Mouse (Mus musculus) kidney, adult 11 months (tissue): ENCODE data around the gene Gpat3.

Experiments used
- DNase-seq: peaks from one replicate; pipeline ENCODE4 v3.0.0; 2022

Gene Gpat3

DNA sequence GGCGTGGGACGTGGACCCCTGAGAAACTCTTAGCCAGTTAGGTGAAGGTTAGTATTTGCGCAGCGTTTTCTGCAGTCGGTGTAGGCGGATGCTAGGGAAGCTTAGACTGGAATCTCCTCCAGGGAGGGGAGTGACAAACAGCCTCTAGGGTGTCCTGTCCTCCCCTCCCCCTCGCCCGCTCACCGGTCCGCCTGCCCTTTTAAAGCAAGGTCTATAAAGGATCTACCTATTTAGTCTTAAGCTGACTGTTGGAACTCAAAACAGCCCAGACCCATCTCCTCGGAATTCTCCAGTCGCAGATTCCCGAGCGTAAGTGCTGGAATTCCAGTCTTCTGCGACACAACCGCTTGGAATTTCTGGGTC, at the start of gene Gpat3:
Gpat3 (plus strand) TSS at position 229 of the 363 bp plus-strand sequence.
- peak; percentile 26 for DNase-seq

DNA sequence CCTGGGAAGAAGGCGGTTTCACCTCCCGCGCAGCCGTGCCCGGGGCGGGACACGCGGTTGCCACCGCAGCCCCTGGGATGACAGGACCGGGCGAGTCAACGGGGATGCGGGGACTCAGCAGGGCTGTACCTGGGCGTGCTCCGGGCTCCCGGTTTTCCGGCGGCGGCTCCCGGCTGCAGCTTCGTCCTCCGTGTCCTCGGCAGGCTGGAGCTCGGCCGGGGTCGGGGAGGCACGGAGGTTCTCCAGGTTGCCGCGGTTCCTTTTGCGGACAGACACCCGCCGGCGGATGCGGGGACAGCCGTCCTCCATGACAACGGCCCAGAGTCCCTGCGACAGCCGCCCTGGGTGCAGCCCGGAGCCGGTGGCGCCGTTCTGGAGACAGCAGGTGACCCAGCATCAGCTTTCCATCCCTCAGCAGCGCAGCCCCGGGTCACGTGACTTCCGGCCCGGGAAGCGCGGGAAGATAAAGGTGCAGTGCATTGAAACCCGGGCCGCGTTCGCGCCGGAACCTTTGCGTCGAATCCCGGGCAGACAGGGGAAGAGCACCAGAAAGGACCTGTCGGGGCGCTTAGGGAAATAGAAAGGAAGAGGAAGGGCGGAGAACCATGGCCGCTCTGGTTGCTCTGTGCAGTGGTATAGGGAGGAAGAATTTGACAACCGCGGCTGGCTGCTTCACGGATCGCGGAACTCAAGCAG, 47.2 kb upstream of the Gpat3 start, which contains the start of the genes Helq and Mrps18c:
Helq (minus strand) TSS at position 434 of the 696 bp plus-strand sequence.
Mrps18c (plus strand) TSS at position 463 of the 696 bp plus-strand sequence.
- DNase-seq = peak; percentile 89

DNA sequence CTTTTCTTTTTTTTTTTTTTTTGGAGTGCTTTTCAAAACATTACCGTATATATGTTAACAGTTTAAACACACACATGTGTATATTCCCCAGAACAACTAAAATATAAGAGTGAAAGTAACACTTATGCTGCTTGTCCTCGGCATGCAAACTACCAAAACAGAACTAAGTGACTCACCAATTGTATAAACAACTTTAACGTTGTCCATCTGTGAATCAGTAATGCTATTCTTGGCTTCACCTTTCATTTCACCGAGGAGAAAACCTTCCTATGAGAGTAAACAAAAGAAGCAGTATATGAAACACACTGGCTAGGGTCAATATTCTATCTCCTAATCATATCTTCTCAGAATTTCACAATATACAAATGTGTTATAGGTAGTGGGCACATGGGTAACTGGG, 27.2 kb upstream of the Gpat3 start:
- DNase-seq = no peak

DNA sequence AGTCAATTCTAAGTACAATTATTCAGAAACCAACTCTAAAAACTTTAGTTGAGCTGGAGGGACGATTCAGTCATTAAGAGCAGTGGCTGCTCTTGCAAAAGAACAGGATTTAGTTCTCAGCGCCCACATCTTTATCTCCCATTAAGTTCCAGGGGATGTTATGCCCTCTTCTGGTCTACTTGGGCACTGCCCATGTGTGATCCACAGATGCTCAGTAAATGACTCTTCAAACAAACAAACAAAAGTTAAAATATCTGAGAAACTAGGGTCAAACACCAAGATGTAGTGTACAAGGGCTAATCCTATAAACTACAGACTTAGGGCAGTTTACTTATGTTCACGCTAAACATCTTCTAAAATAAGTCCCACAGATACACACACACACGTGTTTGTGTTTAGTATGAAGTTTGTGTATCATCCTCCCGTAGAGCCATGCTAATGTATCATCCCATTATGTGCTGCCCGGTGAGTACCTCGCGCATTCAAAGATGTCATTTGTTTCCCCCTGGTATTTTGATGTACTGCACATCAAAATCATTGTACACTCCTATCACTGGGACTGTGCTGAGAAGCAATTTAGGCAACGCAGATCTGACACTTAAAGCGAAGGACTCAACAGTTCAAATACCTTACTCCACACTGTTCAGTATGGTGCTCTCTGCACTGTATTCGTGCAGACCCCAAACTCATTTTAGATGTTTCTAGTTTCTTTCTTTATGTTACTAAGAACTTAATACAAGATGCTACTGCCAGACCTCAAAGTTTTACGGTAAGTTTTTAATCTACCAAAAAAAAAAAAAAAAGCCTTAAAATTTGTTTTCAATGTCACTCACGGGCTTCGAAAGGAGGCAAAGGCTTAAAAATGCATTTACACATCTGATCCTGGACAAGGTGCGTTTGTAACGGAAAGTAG, 25.7 kb upstream of the Gpat3 start:
- no peak for DNase-seq

DNA sequence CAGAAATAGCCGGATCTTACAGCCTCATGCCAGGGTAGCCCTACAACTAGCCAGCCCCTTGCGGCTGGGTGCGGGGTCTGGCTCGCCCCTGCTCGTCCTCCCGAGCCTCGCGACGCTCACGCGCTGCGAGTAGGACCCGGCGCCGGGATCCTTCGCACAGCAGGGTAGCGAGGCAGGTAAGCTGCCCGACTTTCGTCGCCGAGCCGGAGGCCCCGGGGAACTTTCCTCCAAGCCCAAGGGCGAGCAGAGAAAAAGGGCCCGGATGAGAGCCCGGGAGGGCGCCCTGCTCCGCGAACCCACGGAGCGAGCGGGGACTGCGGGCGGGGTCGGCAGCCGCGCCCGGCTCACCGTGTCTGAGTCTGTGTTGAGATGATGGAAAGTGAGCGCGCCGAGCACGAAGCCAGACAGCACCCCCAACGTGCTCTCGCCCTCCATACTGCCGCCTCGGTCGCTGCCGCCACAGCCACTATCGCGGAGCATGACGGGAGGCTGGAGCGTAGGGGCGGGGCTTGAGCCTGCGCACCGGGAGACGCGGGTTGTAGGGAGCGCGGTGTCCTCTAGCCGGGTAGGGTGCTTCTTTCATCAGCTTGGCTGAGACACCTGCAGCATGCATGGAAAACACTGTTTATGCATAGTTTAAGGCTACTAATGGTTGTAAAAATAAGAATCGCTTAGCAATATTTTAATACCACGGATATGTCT, 24.9 kb upstream of the Gpat3 start, which contains the start of gene Abraxas1:
Abraxas1 (minus strand) TSS at position 483 of the 702 bp plus-strand sequence.
- DNase-seq = peak; percentile 76

DNA sequence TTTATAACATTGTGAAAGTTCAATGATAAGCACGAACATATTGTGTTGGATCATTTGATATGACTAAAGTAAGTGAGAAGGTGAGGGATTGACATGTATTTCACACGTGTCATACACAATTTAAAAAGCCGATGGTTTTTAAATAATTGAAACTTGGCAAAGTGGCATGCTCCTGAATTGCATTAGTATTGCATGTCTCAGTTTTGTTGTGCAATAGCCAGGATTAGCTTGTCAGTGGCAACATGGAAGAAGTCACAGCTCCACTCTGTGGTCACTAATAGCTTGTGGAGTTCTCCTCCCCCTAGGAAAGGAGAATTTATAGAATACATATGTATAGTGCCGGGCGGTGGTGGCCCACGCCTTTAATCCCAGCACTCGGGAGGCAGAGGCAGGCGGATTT, 24.1 kb upstream of the Gpat3 start:
- DNase-seq = no peak

DNA sequence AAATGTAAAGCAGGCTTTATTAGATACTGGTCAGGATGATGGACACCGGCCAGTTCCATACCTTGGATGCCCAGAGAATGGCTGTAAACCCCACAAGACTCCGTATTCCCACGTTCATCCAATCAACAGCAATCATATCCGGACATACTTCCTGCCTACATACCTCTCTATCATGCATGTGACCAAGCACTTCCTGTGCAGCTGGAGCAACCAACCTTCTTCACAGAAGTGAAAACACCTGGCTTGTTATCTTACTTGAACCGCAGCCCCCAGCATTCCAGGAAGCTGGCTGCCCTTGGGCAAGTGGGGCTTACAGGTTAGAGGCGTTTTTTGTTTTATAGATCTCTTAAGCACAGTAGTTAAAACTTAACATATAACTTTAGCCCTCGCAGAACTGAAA, 22.7 kb upstream of the Gpat3 start:
- no peak for DNase-seq

DNA sequence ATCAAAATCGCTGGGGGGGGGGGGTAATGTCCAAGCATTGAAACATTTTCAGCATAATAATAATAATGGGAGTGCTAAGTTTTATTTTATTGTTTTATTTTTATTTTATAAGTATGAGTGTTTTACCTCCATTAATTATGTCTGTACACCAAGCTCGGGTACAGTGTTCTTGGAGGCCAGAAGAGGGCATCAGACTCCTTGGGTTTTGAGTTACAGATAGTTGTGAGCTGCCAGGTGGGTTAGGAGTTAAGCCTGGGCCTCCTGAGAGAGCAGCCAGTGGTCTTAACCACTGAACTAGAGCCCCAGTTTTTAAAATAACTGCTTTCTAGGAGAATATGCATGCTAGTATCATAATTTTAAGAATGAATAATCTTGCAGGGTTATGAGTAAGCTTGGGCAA, 19.5 kb upstream of the Gpat3 start:
- no peak for DNase-seq

DNA sequence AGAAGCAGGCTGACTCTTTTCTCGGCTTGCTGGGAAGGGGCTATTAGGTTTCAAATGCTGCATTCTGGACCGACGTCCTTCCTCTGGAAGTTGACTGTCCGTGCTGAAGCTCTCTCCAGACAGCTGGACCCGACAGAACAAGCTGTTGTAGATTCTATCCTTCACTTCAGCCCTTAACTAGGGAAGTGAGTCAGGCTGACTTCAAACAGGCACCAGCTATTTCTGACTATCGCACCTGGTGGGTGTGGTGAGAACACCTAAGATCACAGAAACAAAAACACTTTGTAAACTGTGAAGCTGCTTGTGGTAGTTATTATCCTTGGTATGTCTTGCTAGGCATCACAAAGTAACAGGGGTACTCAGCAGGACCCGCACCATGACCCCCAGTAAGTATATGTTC, 19.0 kb upstream of the Gpat3 start:
- no peak for DNase-seq

DNA sequence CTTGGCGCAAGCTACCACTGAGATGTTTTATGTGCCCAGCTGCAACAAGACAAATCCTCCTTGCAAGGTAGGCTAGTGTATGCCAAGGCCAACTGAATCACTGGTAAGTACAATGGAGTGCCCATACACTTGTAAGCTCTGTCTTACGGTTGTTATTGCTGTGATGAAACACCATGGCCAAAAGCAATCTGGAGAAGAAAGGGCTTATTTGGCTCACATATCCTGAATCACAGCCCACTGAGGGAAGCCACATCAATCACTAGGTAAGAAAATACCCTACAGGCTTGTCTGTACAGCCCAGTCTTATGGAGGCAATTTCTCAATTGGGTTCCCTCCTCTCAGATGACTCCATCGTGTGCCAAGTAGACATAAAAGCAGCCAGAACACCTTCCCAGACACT, 16.8 kb upstream of the Gpat3 start:
- DNase-seq = no peak

DNA sequence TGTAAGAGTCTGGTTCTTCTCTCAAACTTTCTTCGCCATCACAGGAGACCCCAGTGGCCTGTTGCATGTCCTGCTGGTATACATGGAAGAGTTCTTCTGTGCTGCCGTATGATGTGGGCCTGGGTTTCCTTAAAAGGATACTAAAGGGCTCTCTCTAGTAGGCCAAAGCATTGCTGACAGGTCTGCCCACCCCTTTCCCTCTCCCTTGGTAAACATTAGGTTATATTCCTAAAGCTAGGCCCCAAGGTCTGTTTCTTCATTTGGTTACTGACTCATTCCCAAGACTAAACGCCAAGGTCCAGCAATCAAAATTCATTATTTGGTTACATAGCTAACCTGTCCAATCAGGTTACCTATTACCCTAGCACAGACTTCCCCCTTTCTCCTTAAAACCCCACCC, 12.8 kb upstream of the Gpat3 start:
- DNase-seq = no peak

DNA sequence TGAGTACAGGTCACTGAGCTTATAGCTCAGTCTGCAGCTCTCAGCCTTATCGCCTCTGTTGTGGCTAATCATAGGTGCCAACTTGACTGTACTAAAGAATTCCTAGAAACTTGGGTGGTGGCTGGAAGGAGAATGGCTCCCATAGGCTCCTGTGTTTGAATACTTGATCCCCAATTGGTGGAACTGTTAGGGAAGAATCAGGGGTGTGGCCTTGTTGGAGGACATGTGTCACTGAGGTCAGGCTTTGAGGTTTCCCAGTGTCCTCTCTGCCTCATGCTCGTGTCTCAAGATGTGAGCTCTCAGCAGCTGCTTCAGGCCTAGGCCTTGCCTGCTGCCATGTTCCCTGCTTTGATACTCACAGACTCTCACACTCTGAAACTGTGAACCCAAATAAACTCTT, 11.7 kb upstream of the Gpat3 start:
- DNase-seq = no peak

DNA sequence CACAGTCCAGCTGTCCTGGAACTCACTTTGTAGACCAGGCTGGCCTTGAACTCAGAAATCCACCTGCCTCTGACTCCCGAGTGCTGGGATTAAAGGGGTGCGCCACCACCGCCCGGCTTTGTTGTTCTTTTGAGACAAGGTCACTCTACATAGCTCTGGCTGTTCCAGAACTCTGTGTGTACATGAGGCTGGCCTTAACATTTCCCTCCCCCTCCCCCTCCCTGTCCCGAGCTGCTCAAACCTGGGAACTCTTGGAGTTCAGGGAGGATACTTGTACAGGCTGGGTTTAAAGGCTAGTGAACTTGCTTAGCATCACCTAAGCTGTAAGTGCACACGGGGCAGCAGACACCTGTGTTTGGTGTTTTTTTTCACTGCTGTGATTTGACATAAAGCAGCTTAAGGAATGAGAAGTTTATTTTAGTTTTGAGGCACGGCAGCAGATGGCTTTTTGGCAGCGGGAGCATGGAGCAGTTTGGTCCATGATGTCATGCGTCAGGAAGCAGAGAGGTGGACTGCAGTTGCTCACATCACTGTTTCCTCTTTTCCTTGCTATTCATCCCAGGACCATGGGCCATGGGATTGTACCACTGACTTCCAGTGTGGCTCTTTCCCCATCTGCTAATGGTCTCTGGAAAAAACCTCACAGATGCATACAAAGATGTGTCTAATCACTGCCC, 9.5 kb upstream of the Gpat3 start:
- no peak for DNase-seq

DNA sequence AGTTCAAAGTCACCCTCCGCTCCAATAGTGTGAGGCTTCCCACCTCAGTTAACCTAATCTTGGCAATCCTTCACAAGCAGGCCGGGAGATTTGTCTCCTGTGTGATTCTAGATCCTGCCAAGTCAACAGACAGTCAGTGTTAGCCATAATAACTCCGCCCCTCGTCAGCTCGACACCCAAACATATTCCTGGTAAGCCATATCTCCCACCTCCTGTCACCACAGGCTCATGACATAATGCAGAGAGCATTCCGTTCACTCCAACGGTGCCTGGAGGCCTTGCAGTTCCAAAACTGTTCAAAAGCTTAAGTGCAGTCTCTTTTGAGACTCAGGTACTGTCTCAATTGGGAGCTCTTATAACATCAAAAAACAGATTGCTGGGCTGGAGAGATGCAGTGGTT, 7.6 kb upstream of the Gpat3 start:
- no peak for DNase-seq

DNA sequence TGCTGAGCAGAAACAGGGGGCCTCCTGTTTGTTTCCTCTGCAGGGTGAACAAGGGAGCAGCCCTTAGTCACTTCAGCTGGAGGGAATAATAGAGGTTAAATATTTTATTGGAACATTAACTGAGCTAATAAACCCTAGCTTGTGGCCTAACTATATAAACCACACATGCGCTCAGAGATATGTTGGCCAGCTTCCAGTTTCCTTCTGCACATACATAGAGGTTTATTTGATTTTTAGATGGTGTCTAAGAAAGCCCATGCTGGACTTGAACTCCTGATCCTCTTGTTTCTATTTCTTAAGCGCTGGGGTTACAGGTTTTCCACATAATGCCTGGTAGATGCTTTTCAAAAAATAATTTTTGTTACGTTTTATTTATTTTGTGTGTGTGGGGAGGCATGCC, 1.0 kb upstream of the Gpat3 start:
- DNase-seq = no peak

DNA sequence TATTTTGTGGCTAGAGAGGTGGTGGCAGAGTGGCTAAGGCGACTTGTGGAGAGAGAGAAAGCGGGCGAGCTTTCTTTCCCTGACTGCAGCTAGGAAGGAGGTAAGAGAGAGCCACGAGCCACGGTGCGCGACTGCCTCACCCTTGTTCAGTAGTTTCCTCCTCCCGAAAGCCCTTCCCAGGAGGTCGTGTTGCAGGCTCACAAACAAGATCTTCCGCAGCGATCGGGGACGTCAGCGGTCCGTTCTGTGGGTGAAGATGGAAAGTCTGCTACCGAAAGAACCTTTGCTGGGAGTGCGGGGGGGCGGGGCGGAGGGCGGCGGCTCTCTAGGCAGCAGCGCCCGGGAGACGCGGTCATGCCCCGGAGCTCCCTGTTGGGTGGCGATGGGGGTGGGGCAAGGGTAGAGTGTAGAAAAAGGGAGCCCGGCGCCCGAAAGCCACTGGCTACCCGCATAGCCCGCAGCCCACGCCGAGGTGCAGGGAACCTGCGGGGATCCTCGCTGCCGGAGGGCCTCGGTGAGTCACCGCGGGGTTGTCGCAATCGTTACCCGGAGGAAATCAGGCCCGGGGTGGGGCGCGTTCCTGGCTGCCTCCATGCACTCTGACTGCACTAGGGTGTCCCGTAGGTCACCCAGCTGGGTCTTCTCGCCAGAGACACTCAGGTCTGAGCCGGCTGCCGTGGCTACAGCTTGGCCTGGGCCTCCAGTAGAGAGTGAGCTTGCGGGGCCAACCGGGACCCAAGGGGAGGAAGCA, 510 bp downstream of the Gpat3 start:
- peak; percentile 56 for DNase-seq

DNA sequence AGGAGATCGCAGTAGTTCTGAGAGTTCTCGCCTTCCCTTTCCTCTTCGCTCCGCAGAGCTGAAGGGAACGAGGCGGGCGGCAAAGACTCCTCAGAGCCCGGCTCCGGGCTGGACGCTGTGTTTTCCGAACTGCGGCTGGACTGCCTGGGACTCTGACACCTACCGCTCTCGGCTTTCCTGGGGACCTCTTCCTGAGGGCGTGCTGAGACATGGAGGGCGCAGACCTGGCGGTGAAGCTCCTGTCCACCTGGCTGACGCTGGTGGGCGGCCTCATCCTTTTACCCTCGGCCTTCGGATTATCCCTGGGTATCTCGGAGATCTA, 1.0 kb downstream of the Gpat3 start:
- no peak for DNase-seq

DNA sequence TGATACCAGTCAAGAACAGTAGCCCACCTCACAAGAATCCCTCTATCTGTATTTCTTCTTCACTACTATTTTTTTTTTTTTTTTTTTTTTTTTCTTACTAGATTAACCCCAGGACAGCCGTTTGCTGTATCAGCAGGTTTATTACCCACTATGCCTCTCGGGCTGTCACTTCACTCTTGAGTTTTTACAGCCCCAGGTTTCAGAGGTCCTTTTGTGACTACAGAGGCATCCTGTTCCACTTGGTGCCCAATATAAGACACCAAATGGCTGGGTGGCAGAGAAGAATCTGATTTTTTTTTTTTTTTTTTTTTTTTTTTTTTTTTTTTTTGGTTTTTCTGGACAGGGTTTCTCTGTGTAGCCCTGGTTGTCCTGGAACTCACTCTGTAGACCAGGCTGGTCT, 1.6 kb downstream of the Gpat3 start:
- no peak for DNase-seq

DNA sequence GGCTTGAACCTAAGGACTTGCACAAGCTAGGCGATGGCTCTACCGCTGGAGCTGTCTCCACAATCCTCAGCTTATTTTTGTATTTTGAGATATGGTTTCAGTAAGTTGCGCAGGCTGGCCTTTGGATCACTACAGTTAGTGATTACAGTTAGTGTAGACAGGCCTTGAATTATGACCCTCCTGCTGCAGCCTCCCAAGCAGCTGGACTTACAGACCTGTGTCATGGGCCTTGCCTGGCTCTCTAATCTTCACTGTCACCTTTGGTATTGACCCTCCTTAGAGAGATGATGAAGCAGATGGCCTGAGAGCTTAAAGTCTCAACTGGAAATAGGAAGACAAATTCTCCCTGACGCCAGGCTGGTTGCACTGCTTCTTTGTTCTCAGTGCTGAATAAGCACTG, 8.4 kb downstream of the Gpat3 start:
- no peak for DNase-seq

DNA sequence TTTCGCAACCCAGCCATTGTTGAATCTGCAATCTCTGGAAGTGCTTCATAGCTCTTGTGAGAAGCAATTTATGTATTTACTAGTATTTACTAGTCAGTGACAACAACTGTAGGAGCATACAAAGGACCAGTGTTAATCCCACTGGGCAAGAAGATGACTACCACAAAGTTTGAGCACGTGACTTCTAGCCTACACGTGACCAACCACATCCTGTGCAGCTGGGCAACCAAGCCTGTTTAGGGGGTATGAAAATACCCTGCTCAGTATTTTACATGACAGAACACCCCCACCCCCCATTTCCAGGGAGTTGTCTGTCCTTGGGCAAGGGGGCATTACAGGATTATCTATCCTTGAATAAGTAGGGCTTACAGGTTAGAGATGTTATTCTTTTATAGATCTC, 11.0 kb downstream of the Gpat3 start:
- DNase-seq = no peak

DNA sequence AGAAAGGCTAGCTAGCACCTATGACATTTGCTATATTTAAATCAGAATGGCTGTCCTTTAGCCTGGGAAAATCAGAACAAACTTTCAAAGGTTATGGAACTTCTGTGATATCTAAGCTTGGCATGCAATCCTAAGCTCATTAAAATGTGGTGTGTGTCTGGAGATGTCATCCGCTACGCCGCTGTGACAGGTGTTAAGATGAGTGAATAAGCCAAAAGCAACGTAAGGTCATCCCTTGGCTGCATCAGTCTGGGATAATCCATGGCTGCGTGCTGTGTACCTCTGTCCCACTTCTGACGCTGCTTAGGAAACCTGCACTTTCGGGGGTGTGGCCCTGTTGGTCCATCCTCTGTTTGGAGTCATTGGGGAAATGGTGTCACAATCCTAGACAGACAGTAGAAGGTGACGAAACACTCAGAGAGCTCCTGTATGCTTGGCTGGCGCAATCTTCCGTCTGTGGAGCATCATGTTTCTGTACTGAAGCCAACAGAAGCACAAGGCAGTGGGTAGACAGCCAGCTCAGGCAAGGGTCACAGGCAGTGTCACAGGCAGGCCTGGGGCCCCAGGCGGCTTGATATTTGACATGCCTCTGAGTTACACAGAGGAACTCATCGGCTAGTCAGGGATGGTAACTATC, 15.0 kb downstream of the Gpat3 start:
- DNase-seq = peak; percentile 32

DNA sequence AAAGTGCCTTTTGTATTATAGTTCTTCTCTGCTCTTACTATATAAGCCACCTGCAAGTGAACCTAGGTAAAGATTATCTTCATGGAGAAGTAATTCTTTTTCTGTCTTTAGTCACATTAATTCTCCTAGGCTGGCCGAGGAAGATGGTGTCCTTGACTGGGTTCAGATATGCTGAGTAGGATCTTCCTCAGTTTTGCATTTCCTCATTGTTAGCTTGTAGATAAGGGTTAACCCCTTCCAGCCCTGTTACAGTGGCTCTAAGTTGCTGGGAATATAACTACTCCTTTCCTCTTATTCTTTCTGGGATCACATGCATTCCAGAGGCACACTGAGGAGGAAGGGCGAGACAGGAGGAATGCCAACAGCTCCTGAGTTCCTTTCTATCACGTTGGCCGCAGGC, 15.6 kb downstream of the Gpat3 start:
- no peak for DNase-seq
